Mouse (Mus musculus) c-Kit-positive CD71-positive TER-119-negative erythroid progenitor cells, embryonic 14.5 days (primary cell): Measurements from ENCODE around the gene Stx6.

Experiments used
- DNase-seq: peaks from one replicate; pipeline ENCODE4 v3.0.0-alpha.2; 2013; ENCODE audit warnings: low read depth

Gene Stx6

GRCm38 (mm10) chr1:155207859-155208258 is 49.3 kb downstream of the Stx6 start:
- no peak for DNase-seq

DNA sequence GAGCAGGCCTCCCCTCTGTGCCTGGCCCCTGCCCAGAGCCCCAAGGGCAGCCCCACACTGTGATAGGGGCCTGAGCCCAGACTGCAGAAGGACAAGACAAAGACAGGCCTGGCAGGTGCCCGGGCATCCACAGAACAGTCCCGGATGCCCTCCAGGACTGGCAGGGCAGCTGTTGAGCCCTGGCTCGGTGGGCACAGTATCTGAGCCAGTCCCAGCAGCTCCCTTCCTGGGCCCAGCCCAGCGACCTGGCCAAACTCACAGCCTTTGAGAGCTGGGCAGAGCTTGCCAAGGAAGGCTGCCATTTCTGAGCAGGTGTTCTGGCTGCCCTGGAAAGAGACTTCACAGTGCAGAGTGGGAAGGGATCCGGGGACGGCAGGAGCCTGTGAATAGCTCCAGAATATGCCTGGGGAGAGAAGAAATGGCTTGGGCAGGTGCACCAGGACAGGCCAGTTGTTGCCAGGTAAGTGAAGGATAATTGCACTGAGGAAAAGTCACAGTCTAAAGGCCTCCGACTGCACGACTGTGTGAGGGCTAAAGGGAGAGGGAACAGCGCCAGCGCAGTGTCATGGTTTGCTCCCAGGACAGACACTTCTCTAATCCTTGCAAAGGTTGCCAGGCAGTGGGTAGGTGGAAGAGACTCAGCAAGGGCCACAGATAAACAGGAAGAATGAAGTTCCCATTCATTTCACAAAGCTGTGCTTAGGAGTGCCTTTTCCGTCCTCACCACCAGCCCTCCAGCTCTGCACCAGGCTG is 51.7 kb downstream of the Stx6 start:
- DNase-seq: no peak

DNA sequence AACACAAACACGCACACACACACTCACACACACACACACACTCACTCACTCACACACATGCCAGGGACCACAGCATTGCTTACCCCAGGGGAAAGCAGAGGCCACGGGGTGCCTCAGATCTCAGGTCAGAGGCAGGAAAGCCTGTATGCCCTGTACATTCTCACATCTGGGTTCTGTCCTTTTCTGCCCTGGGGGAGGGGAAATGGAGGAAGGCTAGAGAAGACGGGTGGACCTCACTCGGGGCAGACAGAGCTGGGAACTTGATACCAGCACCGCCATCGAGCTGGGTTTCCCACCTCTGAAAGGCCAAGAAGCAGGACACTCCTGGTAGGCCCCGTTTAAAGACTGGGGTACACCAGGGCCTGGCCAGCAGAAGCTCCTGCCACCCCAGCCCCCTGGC is 52.5 kb downstream of the Stx6 start:
- DNase-seq: no peak

DNA sequence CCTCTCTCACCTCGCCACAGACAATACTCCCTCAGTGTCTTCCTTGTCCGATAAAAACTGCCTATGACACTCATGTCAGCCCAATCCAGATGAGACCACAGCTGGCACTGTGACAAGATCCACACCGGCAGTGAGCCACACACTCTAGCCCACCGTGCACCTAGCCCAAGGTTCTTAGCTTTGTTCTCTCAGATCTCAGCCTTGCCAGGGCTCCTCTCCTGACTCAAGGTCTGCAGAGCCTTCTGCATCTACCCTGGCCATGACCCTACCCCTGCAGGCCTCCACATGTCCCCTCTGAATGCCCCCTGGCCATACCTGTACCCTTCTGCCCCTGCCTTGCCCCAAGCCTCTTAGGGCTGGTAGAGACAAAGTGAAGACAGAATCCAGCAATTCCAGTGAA is 53.6 kb downstream of the Stx6 start:
- DNase-seq: no peak

DNA sequence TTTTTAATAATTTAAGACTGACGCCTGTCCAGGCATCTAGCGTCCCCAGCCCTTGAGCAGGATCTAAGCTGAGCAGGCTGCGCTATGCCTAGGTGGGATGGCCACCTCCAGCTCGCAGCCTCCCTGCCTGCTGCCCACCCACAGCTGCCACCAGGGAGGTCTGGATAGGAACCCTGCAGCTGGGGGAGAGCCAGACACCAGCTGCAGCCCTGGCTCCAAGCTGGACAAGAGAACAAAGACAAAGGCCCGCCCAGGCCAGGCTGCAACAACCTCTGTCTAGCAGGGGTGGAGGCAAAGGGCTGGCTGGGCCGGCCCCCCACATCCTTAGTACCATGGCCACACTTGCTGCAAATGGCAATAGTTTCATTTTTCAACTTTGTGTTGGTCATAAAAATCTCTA is 54.0 kb downstream of the Stx6 start:
- DNase-seq: no peak

DNA sequence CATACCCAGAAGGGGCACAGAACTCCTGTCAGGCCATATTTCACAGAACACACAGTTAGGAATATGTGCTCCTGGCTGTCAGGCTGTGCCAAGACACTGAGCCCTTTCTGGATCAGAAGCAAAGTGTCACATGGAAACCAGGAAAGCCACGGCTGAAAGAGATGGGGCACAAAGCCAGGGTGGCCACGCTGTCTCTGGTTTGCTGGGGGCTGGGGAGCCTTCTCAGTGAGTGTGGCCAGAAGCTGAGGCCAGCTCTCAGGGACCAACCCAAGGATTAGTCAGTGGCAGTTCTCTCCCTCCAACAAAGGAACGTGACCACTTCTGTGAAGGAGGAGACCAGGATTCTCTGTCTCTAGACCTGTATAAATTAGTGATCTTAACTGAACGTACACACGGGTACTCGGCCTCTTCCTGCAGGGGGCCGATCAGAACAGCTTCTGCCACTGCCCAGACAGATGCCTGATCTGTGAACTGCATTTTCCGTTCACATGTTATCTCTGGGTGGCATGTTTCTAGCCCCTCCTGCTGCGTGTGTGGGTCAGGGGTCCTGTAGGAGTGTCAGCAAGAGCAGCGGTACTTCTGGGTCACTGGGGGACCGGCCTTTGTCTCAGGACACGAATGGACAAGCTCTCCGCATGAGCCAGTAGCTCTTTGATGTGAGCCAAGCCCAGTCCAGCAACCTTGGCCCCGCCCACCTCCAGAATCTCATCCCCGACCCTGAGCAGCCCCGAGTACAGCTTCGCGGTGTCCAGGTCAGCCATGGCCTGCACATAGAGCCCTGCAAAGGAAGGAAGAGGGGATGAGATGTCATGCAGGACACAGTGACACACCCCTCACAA is 54.6 kb downstream of the Stx6 start:
- DNase-seq: no peak

DNA sequence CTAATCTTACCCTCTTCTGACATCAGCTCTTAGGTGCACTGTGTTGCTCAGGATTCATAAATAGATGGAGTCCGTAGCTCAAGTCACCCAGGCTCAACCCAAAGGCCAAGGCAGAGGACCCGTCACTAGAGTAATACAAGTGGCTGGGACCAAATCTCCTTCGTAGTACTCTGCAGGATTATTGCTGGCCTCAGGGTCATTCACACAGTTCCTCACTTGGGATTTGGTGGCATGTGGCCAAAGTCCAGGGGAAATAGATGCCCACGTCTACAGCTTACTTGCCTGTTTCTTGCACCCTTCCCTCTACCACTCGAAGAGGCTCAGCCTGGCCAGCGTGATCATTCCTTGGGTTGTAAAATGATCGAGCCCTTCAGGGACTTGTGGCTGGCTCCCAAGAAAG is 55.4 kb downstream of the Stx6 start:
- no peak for DNase-seq

DNA sequence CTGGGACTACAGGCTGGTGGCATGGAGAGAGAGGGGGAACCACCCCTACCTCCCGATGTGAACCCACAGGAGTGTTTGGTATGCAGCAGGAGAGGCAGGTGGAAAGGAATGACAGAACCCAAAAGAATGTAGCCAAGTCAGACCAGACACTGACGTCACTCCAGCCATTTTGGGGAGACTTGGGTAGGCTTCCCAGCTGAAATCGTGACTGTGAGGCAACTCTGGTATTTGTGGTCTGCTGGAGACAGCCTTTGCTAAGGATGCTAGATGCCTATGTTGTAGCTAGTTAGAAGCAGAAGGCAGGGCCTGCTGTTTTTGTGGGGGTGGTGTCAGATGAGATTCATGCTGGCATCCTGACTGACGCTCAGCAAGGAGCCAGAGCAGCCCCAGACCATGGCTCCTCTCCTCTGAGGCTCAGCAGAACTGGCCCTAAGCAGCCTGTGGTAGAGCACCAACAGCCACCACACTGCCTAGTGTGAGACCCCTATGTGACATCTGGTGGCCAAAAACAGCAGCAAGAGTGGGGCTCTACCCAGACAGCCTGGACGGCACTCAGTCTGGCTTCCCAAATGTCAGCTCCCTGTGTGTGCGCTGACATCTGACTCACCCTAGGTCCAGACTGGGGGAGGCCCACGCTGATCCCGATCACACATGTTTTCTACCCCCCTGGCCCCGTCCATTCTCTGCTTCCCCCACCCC is 56.7 kb downstream of the Stx6 start:
- DNase-seq: no peak

DNA sequence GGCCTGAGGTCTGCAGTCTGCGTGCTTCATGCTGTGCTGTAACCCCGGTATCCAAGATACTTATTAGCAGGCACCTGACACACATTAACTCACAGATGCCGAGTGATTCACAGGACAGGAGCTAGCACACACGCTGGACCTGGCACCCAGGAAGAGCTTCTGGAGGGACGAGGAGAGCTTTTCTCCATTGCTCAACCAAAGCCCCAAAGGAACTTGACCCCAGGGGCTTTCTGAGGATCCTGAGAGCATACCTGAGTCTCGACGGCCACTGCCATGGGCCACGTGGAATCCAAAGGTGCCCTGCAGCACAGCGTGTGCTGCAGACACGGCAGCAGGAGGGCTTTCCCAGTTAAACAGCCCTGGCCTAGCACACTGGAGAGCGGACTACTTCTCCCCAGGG is 57.8 kb downstream of the Stx6 start:
- no peak for DNase-seq

- DNase-seq: no peak
Measured at GRCm38 (mm10) chr1:155216844-155217243, 58.3 kb downstream of the Stx6 start.

- DNase-seq: peak; percentile 31
Measured at GRCm38 (mm10) chr1:155217865-155218541, 59.5 kb downstream of the Stx6 start.

DNA sequence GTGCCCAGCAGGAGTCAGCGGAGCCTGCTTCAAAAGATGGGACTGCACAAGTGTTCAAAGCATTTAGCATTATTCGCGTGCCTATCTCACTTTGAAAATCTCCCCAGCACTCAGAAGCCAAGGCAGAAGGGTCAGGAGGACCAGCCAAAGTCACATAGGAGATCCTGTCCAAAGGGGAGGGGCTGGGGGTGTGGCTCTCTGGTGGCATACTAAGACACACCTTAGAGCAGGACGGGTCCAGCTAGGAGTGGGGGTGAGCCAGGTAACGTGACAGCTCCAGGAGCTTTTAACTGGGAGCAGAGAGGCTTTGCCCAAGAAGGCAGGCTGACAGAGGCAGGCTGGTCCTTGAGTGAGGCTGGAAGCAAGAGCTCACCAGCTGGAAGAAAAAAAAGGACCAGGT is 60.4 kb downstream of the Stx6 start:
- DNase-seq: no peak

DNA sequence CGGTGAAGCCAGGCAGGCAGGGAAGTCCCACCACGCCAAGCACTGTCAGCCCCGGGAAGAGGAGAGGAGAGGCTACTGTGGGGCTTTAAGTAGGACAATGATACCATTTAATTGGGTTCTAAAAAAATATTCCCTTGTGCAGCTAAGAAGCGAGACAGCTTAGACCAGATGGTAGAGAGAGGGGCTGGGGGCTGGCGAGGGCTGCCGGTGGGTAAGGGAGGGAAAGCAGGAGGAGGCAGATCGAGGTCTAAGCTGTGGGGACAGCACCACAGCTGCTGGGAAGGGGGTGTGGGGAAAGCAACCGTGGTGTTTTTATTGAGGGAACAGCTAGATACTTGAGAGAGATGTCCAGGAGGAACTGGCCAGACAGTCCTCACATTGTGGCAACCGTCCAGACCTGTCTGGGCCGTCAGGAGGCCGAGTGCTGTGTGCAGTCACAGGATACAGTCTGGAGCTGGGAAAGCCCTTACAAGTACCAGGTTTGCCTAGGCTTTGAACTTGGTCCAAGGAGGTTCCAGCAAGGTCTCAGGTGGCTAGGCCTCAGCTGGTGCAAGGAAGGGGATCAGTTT is 63.7 kb downstream of the Stx6 start:
- no peak for DNase-seq

DNA sequence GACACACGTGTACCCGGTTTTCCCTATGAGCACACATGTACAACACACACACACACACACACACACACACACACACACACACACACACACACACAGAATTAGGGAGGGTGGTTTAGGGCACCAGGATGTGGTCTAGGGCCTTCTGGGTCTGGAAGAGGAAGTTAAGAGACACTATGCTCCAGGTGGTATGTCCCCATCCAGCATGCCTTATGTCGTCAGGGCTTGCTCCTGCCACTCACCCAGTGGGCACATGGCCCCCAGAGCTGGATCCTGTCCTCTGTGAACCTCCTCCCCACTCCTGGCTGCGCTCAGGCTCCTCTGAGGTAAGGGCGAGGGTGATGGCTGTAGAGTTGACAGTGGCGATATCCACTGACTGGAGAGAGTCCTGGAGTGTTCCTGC is 64.5 kb downstream of the Stx6 start:
- DNase-seq: no peak

DNA sequence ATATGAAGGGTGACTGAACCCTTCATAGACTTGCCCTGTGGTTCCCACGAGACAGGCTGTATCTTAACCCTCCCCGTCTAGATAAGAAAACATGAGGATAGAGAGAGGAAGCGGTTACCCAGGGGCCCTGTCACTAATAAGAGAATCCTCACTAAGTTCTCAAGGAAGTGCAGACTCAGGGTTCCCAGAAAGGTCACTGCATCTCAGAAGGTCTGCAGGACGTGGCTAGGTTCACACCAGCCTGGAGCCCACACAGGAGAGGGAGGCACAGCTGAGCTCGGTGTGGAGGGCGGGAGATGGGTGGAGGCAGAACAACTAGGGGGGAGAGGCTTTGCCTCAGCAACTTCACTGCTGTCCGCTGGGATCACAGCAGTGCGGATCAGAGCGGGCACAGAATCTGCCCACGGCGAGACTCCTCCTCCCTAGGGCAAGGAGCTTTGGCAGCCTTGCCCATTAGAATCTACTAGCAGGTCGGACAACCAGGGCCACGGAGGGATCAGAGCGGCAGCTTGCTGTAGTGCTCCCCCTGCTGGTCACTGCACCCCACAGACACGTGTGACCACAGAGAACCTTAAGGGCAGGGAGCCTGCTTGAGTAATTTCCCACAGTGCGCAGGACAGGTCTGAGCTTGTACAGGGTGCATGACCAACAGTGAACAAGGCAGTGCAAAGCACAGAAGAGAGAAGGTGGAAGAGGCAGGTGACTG is 65.5 kb downstream of the Stx6 start:
- peak; percentile 72 for DNase-seq

- no peak for DNase-seq
Measured at GRCm38 (mm10) chr1:155229464-155230411, 71.2 kb downstream of the Stx6 start.

DNA sequence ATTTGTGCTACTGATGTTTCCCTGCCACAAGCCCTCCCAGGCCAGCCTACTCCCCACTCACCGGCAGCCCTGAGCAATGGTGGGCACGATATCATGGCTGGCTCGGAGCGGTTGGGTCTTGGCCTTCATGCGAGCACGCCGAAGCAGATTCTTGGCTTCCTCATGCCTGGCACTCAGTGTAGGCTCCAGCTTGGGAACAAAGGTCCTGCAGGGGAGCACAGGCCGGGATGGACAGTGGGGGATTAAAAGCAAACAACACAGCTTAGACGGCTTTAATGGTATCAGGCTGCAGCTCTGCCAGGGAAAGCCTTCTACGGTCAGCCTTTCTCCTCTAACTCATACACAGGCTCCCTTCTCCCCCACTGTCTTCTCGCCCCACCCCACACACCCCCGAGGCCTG is 73.9 kb downstream of the Stx6 start:
- no peak for DNase-seq

DNA sequence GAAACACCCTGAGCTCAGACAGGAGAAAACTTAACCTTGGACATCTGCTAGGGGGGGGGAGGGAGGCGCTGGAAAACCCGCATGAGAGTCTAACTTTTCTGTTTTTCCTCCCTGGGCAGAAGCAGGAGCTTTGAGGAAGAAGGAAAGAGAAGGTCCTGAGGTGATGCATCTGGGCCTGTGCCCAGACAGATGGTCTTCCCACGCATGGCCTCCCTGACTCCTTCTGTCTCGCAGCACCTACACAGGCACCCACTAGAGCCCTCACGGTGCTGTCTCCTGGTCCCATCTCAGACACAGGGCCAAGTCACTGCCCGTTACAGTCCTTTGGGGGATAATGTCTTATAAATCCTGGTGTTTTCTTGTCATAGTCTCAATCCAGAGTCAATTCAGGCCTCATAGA is 74.3 kb downstream of the Stx6 start:
- DNase-seq: no peak

DNA sequence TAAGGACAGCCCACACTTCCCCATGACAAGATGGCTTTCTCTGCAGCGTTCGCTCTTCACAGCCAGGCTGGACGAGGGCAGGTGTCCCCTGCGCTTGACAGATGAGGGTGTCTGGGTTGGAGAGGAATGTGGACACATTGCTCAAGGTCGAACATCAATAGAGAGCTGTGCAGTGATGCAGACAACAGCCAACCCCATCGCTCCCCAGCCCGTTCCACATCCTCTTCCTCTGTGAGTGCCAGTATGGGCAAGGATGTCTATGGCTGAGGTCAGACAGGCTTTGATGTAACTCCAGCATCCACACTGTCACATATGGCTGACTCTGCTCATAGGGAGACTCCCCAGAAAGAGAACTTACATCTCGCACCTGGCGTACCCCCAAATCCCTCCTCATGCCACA is 74.9 kb downstream of the Stx6 start:
- DNase-seq: no peak

GRCm38 (mm10) chr1:155233931-155234607 is 75.6 kb downstream of the Stx6 start:
- DNase-seq: no peak
